Mouse (Mus musculus): ENCODE results near the gene Setd1b.
A peak's percentile ranks its signal among the peaks of the same experiment; 100 is the strongest.

Gene Setd1b

GRCm38 (mm10) chr5:123139722-123140627 is 2.0 kb upstream of the Setd1b start:
- peak; percentile 48 to 66 for DNase-seq (ENCODE audit: low spot score in 2 of 2)

- DNase-seq (ENCODE audit: low spot score in 2 of 2) = peak; percentile 92 to 96
Observed at GRCm38 (mm10) chr5:123140694-123141554, 1.1 kb upstream of the Setd1b start.

- DNase-seq (ENCODE audit: low spot score in 2 of 2) = peak; percentile 70 to 78
Observed at GRCm38 (mm10) chr5:123141555-123142160, 335 bp upstream of the Setd1b start.

GRCm38 (mm10) chr5:123143251-123143970 is 1.4 kb downstream of the Setd1b start:
- DNase-seq (ENCODE audit: low spot score in 2 of 2) = peak in 1 of 2 experiments; percentile 70

- peak in 1 of 2 experiments; percentile 34 for DNase-seq (ENCODE audit: low spot score in 2 of 2)
Observed at GRCm38 (mm10) chr5:123143971-123144745, 2.2 kb downstream of the Setd1b start.

- peak in 1 of 2 experiments; percentile 29 for DNase-seq (ENCODE audit: low spot score in 2 of 2)
Observed at GRCm38 (mm10) chr5:123144746-123145590, 3.0 kb downstream of the Setd1b start.

GRCm38 (mm10) chr5:123146357-123146756 is 4.4 kb downstream of the Setd1b start:
- DNase-seq (ENCODE audit: low spot score in 2 of 2) = no peak

GRCm38 (mm10) chr5:123147569-123147968 is 5.6 kb downstream of the Setd1b start:
- DNase-seq (ENCODE audit: low spot score in 2 of 2) = peak in 1 of 2 experiments; percentile 20

GRCm38 (mm10) chr5:123148073-123148722 is 6.2 kb downstream of the Setd1b start:
- DNase-seq (ENCODE audit: low spot score in 2 of 2) = peak in 1 of 2 experiments; percentile 24

- DNase-seq (ENCODE audit: low spot score in 2 of 2) = peak; percentile 91 to 95
Observed at GRCm38 (mm10) chr5:123149451-123150400, 7.7 kb downstream of the Setd1b start.

GRCm38 (mm10) chr5:123150641-123151040 is 8.6 kb downstream of the Setd1b start:
- DNase-seq (ENCODE audit: low spot score in 2 of 2) = peak in 1 of 2 experiments; percentile 71

- peak in 1 of 2 experiments; percentile 75 for DNase-seq (ENCODE audit: low spot score in 2 of 2)
Observed at GRCm38 (mm10) chr5:123151077-123151476, 9.1 kb downstream of the Setd1b start.

GRCm38 (mm10) chr5:123151707-123152362 is 9.8 kb downstream of the Setd1b start:
- no peak for DNase-seq (ENCODE audit: low spot score in 2 of 2)

GRCm38 (mm10) chr5:123152901-123153300 is 10.9 kb downstream of the Setd1b start:
- no peak for DNase-seq (ENCODE audit: low spot score in 2 of 2)

- DNase-seq (ENCODE audit: low spot score in 2 of 2) = peak; percentile 62 to 86
Observed at GRCm38 (mm10) chr5:123155425-123155824, 13.4 kb downstream of the Setd1b start.

GRCm38 (mm10) chr5:123156763-123157162 is 14.8 kb downstream of the Setd1b start:
- peak in 1 of 2 experiments; percentile 45 for DNase-seq (ENCODE audit: low spot score in 2 of 2)

- DNase-seq (ENCODE audit: low spot score in 2 of 2) = no peak
Observed at GRCm38 (mm10) chr5:123157972-123158371, 16.0 kb downstream of the Setd1b start.

Data from spleen, postnatal 10 days (tissue).